Mouse (Mus musculus): Measurements from ENCODE around the gene Tst.

The Tst gene

DNA sequence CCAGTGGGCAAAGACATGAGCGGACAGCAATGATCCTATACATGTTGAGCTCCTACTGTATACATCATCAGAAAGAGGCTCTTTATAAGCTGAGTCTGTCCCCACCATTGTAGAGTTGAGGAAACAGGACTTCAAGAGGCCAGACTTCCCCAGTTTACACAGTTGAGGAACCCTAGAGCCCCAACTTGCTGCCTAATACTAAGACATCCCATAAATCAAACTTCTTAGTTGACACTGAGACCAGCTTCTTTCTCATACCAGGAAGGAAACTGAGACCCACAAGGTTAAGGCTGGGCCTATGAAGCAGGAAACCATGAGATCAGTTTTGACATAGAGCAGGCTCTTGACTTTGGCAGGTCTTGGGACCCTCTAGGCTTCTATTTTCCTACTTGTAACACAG, 20.1 kb downstream of the Tst start:
- DNase-seq (ENCODE audit: low spot score), result no peak

- peak; percentile 79 for DNase-seq (ENCODE audit: low spot score)
Observed at GRCm38 (mm10) chr15:78384220-78385116, 21.2 kb downstream of the Tst start.

DNA sequence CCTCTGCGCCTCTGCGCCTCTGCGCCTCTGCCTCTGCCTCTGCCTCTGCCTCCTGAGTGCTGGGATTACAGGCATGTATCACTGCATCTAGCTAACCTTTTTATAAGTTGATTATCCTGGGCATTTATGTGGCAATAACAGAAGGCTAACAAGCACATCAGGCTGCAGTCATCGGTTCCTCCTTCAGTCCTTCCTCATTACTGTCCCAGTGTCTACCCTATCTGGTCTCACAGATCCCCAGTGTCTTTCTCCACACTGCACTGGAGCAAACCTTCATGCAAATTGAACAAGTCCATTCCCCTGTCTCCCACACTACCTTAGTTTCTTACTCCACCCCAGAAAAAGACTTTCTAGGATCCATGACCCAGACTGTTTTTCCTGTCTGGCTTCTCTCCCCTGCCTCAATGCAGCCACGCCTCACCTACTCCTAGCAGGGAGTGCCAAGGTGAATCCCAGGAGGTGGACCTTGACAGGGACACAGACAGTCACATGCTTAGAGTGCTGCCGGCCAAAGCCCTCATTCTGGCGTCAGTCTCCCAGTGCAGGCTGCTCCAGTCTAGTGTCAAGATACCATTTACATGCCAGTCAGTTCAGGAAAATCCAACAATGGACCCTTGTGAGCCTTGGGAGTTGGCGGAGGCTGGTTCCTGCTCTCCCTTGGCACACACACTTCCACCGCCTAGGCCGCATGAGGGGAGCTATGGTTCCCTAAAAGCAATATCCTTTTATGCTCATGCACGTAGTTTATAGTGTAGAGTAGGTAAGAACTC, 22.1 kb downstream of the Tst start:
- DNase-seq (ENCODE audit: low spot score), result peak; percentile 69

DNA sequence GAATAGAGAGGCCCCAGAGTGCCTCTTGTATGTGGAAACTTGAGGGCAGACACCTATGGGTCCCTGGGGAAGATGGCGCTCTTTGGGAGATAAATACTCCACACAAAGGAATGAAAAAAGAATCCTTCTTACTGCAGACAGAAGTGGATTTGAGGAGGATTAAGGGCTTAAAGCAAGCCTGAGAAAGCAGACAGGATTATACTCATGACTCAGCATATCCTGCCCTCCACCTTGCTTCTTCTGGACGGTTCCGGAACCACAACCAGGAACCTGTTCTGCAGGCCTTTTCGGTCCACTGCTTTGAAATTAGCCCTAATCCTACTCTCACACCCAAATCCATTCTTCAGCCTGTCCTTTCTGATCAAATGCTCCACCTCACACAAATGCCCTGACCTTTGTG, 23.6 kb downstream of the Tst start:
- no peak for DNase-seq (ENCODE audit: low spot score)

DNA sequence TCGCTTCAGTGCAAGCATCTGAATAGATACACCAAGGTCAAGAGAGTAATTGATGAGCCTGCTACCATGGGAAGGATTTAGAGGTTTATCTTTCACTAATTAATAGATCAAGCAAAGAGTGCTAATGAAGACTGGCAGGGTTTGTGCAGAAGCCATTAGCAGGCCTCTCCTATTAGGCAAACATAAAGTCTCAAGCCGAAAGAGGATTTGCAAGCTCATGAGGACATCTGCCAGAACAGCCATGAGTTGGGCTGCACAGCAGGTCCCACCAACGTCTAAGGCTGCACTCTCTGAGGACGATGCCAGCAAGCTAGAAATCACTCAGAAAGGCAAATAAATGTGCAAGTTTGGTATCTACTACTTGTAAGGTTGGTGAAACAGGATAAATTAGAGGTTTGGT, 25.0 kb downstream of the Tst start:
- no peak for DNase-seq (ENCODE audit: low spot score)

GRCm38 (mm10) chr15:78380208-78380607, 25.5 kb downstream of the Tst start:
- DNase-seq (ENCODE audit: low spot score), result no peak

DNA sequence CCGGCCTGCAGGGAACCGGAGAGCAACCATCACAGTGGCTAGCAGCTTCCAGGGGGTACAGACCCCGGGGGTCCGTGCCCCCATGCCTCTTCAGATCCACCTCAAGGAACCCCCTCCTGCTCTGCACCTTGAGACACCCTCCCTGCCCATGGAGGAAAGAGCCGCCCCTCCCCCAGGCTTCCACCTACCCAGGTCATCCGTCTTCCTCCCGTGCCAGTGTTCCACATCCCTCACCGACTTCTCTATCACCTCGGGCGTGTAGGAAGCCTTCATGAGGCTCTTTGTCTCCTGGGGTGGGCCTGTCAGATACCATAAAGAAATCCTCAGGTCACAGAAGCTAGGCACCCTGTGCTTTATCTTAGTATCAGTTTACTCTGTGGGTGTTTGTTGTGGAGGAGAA, 27.2 kb downstream of the Tst start:
- no peak for DNase-seq (ENCODE audit: low spot score)

DNA sequence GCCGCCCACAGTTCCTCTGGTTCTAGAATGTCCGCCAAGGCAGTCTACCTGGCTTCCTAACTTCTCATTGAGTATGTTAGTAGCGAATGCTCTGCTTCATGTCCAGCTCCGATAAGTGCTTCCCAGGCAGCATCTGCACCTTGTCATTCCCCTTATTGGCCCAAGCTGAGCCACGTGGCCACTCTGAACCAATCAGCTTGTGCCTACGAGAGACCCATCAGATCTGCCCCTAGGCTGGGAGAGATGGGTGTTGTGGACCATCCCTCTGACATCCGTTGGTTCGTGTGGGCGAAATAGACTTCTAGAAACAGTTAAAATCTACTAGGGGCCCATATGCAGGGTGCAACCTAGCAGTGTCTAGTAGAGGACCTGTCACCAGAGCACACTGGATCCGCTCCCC, 27.8 kb downstream of the Tst start:
- DNase-seq (ENCODE audit: low spot score), result no peak

DNA sequence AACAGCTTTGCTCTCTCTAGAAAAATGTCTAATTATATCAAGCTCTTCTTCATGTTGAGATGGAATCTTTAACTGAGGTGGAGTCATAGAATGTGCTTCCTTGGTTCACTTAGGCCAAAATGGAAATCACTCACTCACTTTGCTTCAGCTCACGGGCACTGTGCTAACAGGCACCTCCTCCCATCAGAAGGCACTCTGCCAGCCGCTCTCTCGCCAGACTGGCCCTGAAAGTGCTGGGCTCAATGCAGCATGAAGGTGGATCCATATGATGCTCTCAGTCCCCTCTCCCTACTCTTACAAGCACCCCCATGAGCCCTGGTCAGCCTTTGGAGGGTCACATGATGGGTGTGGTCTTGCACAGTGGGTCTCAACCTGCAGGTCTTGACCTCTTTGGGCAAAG, 31.5 kb downstream of the Tst start:
- no peak for DNase-seq (ENCODE audit: low spot score)

GRCm38 (mm10) chr15:78372796-78373195, 32.9 kb downstream of the Tst start:
- no peak for DNase-seq (ENCODE audit: low spot score)

GRCm38 (mm10) chr15:78369641-78370040, 36.1 kb downstream of the Tst start:
- DNase-seq (ENCODE audit: low spot score), result no peak

GRCm38 (mm10) chr15:78368926-78369346, 36.8 kb downstream of the Tst start:
- peak; percentile 85 for DNase-seq (ENCODE audit: low spot score)

DNA sequence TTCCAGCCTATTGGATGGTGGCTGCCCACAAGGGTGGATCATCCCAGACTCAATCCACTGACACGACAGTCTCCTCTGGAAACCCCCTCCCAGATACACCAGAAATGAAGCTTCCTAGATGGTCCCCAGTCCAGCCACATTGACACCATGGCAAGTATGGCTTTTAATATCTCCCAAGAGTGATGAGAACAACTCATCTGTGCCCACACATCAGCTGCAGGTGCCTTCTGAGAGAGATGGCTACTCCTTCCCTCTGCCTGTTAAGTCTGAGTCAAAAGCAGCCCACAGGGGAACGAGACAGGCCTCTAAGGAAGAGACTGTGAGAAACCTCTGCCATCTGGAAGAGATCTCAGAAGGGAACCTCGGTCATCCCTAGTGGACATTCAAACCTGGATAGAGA, 37.9 kb downstream of the Tst start:
- no peak for DNase-seq (ENCODE audit: low spot score)

DNA sequence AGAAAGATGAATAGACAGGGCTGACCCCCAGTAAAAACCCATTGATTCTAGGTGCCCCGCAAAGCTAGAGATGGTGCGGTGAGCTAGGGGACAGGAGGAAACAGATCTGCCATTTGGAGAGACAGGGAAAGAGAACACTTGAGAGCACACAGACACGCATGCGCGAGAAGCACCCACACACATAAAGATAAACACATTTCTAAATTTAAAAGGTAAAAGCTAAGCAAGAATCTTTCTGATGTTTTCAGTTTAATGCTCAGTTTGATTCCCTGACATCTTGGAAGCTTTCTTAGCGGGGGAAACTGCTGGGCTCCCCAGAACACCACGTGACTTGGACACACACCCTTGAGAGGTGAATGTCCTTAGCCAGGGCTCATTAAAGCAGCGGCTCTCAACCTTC, 38.8 kb downstream of the Tst start:
- DNase-seq (ENCODE audit: low spot score), result no peak

DNA sequence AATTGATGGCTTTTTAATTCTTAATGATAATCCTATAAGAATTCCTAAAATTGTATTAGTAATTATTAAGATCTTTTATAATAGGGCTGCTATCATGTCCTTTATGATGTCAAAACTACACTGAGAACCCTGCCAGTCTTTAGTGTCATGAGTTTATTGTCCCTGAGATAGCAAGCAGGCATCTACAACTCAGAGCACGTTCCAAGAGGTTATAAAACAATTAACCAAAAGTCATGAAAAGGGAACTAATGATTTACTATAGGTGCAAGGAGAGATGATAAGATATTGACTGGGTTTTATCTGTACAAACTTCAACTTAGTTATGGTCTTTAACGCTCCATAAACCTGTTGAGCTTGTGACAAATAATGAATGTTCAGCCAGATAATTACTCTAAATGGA, 39.8 kb downstream of the Tst start:
- DNase-seq (ENCODE audit: low spot score), result no peak

GRCm38 (mm10) chr15:78355548-78355947, 50.2 kb downstream of the Tst start:
- no peak for DNase-seq (ENCODE audit: low spot score)

DNA sequence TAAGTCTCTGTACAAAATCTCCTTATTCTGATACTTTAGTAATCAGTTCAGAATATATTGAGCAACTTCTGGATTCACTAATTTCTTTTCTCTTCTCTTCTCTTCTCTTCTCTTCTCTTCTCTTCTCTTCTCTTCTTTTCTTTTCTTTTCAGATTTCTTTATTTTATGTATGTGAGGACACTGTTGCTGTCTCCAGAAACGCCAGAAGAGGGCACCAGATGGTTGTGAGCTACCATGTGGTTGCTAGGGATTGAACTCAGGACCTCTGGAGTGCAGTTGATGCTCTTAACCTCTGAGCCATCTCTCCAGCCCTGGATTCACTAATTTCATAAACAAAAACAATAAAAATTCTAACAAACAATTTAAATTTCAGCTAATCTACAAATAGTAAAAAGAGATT, 50.7 kb downstream of the Tst start:
- DNase-seq (ENCODE audit: low spot score), result no peak

GRCm38 (mm10) chr15:78351586-78352165, 54.0 kb downstream of the Tst start:
- DNase-seq (ENCODE audit: low spot score), result no peak

Measured in yolk sac, embryonic 10.5 days (tissue).